Mouse (Mus musculus): ENCODE data around the gene Rps15.
A peak's percentile ranks its signal among the peaks of the same experiment; 100 is the strongest.

Rps15 gene

GRCm38 (mm10) chr10:80260642-80261584, 31.3 kb upstream of the Rps15 start, which contains the start of the genes Gamt and Dazap1:
Gamt (minus strand) TSS chr10:80261012.
Dazap1 (plus strand) TSS chr10:80261486.
- peak; percentile 92 for DNase-seq (ENCODE audit: low spot score)

GRCm38 (mm10) chr10:80261585-80261968, 30.7 kb upstream of the Rps15 start:
- peak; percentile 95 for DNase-seq (ENCODE audit: low spot score)

GRCm38 (mm10) chr10:80262169-80262568, 30.1 kb upstream of the Rps15 start:
- no peak for DNase-seq (ENCODE audit: low spot score)

- DNase-seq (ENCODE audit: low spot score), result no peak
These were observed 29.4 kb upstream of the Rps15 start for GRCm38 (mm10) chr10:80262776-80263365.

GRCm38 (mm10) chr10:80264341-80265148, 27.7 kb upstream of the Rps15 start:
- DNase-seq (ENCODE audit: low spot score), result peak; percentile 98

- DNase-seq (ENCODE audit: low spot score), result no peak
These were observed 27.1 kb upstream of the Rps15 start for GRCm38 (mm10) chr10:80265149-80265486.

GRCm38 (mm10) chr10:80270099-80270498, 22.2 kb upstream of the Rps15 start:
- no peak for DNase-seq (ENCODE audit: low spot score)

GRCm38 (mm10) chr10:80270734-80271181, 21.5 kb upstream of the Rps15 start:
- no peak for DNase-seq (ENCODE audit: low spot score)

- DNase-seq (ENCODE audit: low spot score), result no peak
These were observed 20.9 kb upstream of the Rps15 start for GRCm38 (mm10) chr10:80271186-80271843.

- DNase-seq (ENCODE audit: low spot score), result no peak
These were observed 20.2 kb upstream of the Rps15 start for GRCm38 (mm10) chr10:80271870-80272585.

- no peak for DNase-seq (ENCODE audit: low spot score)
These were observed 18.4 kb upstream of the Rps15 start for GRCm38 (mm10) chr10:80273847-80274246.

- DNase-seq (ENCODE audit: low spot score), result no peak
These were observed 16.0 kb upstream of the Rps15 start for GRCm38 (mm10) chr10:80276238-80276637.

GRCm38 (mm10) chr10:80278390-80278789, 13.9 kb upstream of the Rps15 start:
- no peak for DNase-seq (ENCODE audit: low spot score)

- DNase-seq (ENCODE audit: low spot score), result no peak
These were observed 13.0 kb upstream of the Rps15 start for GRCm38 (mm10) chr10:80279273-80279672.

GRCm38 (mm10) chr10:80281304-80281703, 10.9 kb upstream of the Rps15 start:
- DNase-seq (ENCODE audit: low spot score), result no peak

- DNase-seq (ENCODE audit: low spot score), result peak; percentile 92
These were observed 10.3 kb upstream of the Rps15 start for GRCm38 (mm10) chr10:80281921-80282371.

- no peak for DNase-seq (ENCODE audit: low spot score)
These were observed 9.5 kb upstream of the Rps15 start for GRCm38 (mm10) chr10:80282481-80283441.

GRCm38 (mm10) chr10:80285222-80286070, 6.8 kb upstream of the Rps15 start:
- peak; percentile 51 for DNase-seq (ENCODE audit: low spot score)

- DNase-seq (ENCODE audit: low spot score), result no peak
These were observed 4.2 kb upstream of the Rps15 start for GRCm38 (mm10) chr10:80288097-80288496.
